In the genomic region with DNA sequence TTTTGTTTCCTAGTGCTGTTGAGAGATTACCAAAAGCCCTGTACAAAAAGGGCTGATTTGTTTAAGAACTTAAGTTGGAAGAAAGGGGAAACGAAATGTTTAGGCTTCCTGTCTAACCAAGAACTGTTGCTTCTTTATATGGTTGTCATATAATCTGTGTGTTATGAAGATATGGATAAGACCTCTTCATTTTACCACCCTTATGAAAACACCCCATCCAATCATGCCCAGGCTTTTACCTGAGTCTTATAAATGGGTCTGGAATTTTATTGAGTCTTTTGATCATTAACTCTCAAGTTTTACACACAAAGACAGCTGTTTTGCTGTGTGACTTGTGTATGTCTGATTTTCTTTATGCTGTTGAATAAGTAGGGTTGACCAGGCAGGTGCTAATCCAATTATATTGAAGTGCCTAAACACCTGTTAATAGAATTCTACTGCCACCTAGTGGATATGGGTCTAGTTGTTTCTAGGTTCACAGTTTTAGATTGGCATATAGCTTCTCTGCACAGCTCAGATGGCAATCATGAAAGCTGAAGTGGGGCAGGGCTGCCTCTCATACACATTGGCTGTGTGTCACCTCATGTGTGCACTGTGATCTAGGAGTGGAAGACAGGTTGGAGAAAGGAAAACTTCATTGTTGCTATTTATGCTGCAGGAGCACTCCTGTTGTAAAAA, we compare ENCODE assay signal across 9 mouse cellular contexts. TPM values are rescaled to one million over a fixed set of nuclear protein-coding genes. Genes with fewer than 3 reads are reported as not detected.
DNase-seq lines count a peak whose midpoint lies in the region; ATAC-seq lines count a peak whose summit lies in the region.
"Had no signal": no experiment of that assay in that cellular context is flagged by ENCODE, and none has a peak within 500 bp of the region (broad histone marks: within the 10 kb centered on the region; RNA-seq: fewer than 3 reads in every experiment).

No protein-coding gene starts in this region.

- no peak overlapping the region for H3K9ac ChIP-seq in forebrain, embryonic 14.5 days (ENCODE audit: low read length)
- no peak overlapping the region for H3K9ac ChIP-seq in limb, embryonic 13.5 days
- H3K9ac ChIP-seq: lung, embryonic 15.5 days had no signal

- DNase-seq in cerebellum, postnatal 4 days (ENCODE audit: low spot score in 2 of 2), result no peak
- DNase-seq in thymus, postnatal 0 days (ENCODE audit: low spot score), result peak; percentile 77
- DNase-seq in thymus, adult 18-20 months, result no peak
- DNase-seq in forebrain, embryonic 14.5 days (ENCODE audit: low spot score), result peak; percentile 88
- DNase-seq in natural killer cell, adult 2 months (ENCODE audit: low spot score in 2 of 2), result peak; percentile 31 to 36
- no peak for DNase-seq in adrenal gland, postnatal 10 days

- no peak overlapping the region for H3K4me3 ChIP-seq in forebrain, embryonic 14.5 days (ENCODE audit: low read depth, low read length)
- H3K4me3 ChIP-seq in limb, embryonic 13.5 days, result no peak overlapping the region
- H3K4me3 ChIP-seq: lung, embryonic 15.5 days had no signal

- peaks cover 33% of the 10 kb centered on the region for H3K36me3 ChIP-seq in forebrain, embryonic 14.5 days (ENCODE audit: control insufficient read depth, insufficient read depth, low read length)
- peaks cover 31% of the 10 kb centered on the region for H3K36me3 ChIP-seq in limb, embryonic 13.5 days

- H3K9me3 ChIP-seq in forebrain, embryonic 14.5 days (replicated peaks; ENCODE audit: control insufficient read depth, low read length), result no peaks in the 10 kb centered on the region
- H3K9me3 ChIP-seq in limb, embryonic 13.5 days, result no peaks in the 10 kb centered on the region
- H3K9me3 ChIP-seq: lung, embryonic 15.5 days had no signal

- H3K4me2 ChIP-seq in forebrain, embryonic 14.5 days (ENCODE audit: low read length), result no peak overlapping the region
- H3K4me2 ChIP-seq in limb, embryonic 13.5 days (replicated peaks), result no peak overlapping the region
- H3K4me2 ChIP-seq: lung, embryonic 15.5 days had no signal

- no peaks in the 10 kb centered on the region for H3K4me1 ChIP-seq in forebrain, embryonic 14.5 days (ENCODE audit: control insufficient read depth, insufficient read depth, low read length)
- H3K4me1 ChIP-seq in limb, embryonic 13.5 days, result no peaks in the 10 kb centered on the region
- H3K4me1 ChIP-seq: lung, embryonic 15.5 days had no signal

- ATAC-seq in cerebellum, adult (ENCODE audit: insufficient number of reproducible peaks, low FRiP score, low TSS enrichment), result peak; percentile 56; the same call in 1 of the 2 replicates
- ATAC-seq in forebrain, embryonic 14.5 days, result peak; percentile 70
- peak; percentile 54; the same call in 1 of the 2 replicates for ATAC-seq in limb, embryonic 13.5 days (ENCODE audit: low FRiP score, low read depth)

- no peak overlapping the region for H3K27ac ChIP-seq in forebrain, embryonic 14.5 days (ENCODE audit: low read depth, low read length)
- H3K27ac ChIP-seq in limb, embryonic 13.5 days, result no peak overlapping the region
- H3K27ac ChIP-seq: lung, embryonic 15.5 days had no signal

- H3K27me3 ChIP-seq in forebrain, embryonic 14.5 days (replicated peaks; ENCODE audit: control insufficient read depth, insufficient read depth, low read length), result no peaks in the 10 kb centered on the region
- H3K27me3 ChIP-seq in limb, embryonic 13.5 days, result no peaks in the 10 kb centered on the region
- H3K27me3 ChIP-seq: lung, embryonic 15.5 days had no signal

- 73% methylated on average over 1 of the region's 1 CpGs for whole genome bisulfite sequencing in forebrain, embryonic 14.5 days
- WGBS in limb, embryonic 13.5 days, result 79% methylated on average over 1 of the region's 1 CpGs

RNA-seq across cellular contexts. Expression of a gene that starts 57.4 kb away (rescaled TPM):
- polyA plus RNA-seq in thymus, postnatal 0 days (2015; fragmentation: Nextera tagmentation; extraction: Ambion mirVana), result 259 and 261 TPM in 2 replicates
- 270 and 293 TPM in 2 replicates for polyA plus RNA-seq in forebrain, embryonic 14.5 days (2014; fragmentation: Nextera tagmentation; extraction: Ambion mirVana)
- 320 and 324 TPM in 2 replicates for polyA plus RNA-seq in limb, embryonic 13.5 days (2015; fragmentation: Nextera tagmentation; extraction: Ambion mirVana)
- total RNA-seq in adrenal gland, postnatal 10 days (2021), result 100 to 1,000 TPM; 119 to 122 TPM

Comparison
In these comparisons a context has a peak if more than half of its experiments do, and no peak if none do; other contexts are left out.
1. DNase-seq: peak in thymus, postnatal 0 days (single experiment), forebrain, embryonic 14.5 days (single experiment) and natural killer cell, adult 2 months (2 of 2); none in cerebellum, postnatal 4 days (0 of 2), thymus, adult 18-20 months (0 of 2) and adrenal gland, postnatal 10 days (single experiment).
2. Peak in every context shown above with its lines, with median percentiles within 50 percentile points of each other: ATAC-seq.